ENCODE assay signal across 22 mouse cellular contexts in the genomic region with DNA sequence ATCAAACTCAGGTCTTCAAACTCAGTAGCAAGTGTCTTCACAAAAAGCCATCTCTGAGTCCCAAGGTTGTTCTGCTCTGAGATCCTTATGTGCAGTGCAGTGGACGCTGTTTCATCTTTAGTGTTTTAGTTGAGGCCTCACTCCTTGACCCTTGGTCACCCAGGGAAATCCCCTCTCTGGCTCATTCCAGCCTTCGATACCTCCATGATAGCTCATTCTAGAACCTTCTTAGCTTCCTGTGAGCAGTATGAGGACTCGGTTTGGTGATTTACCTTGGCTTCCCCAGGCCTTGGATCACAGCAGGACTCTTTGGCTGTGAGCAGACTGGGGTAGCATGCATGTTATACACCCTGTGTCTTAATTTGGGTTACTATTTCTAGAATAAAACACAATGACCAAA. TPM values are rescaled to one million over a fixed set of nuclear protein-coding genes. Genes with fewer than 3 reads are reported as not detected.
"Had no signal": no experiment of that assay in that cellular context is flagged by ENCODE, and none has a peak within 500 bp of the region (broad histone marks: within the 10 kb centered on the region; RNA-seq: fewer than 3 reads in every experiment).

No protein-coding gene starts in this region.

- H3K9ac ChIP-seq: embryonic facial prominence, embryonic 12.5 days; embryonic facial prominence, embryonic 13.5 days; embryonic facial prominence, embryonic 15.5 days; forebrain, embryonic 12.5 days; forebrain, embryonic 13.5 days; forebrain, embryonic 15.5 days; forebrain, postnatal 0 days had no signal

- H3K9me3 ChIP-seq: embryonic facial prominence, embryonic 10.5 days; embryonic facial prominence, embryonic 12.5 days; embryonic facial prominence, embryonic 13.5 days; embryonic facial prominence, embryonic 15.5 days; forebrain, embryonic 10.5 days; forebrain, embryonic 12.5 days; forebrain, embryonic 13.5 days; forebrain, embryonic 15.5 days; heart, embryonic 10.5 days had no signal

- H3K4me2 ChIP-seq: embryonic facial prominence, embryonic 12.5 days; embryonic facial prominence, embryonic 13.5 days; embryonic facial prominence, embryonic 15.5 days; forebrain, embryonic 12.5 days; forebrain, embryonic 13.5 days; forebrain, embryonic 15.5 days had no signal

- H3K4me3 ChIP-seq: embryonic facial prominence, embryonic 10.5 days; embryonic facial prominence, embryonic 12.5 days; embryonic facial prominence, embryonic 13.5 days; embryonic facial prominence, embryonic 15.5 days; erythroblast, embryonic 14.5 days; forebrain, embryonic 10.5 days; forebrain, embryonic 12.5 days; forebrain, embryonic 13.5 days; forebrain, embryonic 15.5 days; heart, adult 2 months; heart, embryonic 10.5 days had no signal

- DNase-seq: cerebellum, adult 9-10 months; cerebellum, adult 9-11 months; cerebellum, postnatal 10 days; cerebellum, postnatal 14 days; cerebellum, postnatal 36 days; embryo, embryonic 11 days; forebrain, postnatal 0 days; gastrocnemius, postnatal 10 days; gastrocnemius, postnatal 25 days; gastrocnemius, postnatal 36 days had no signal

- H3K27ac ChIP-seq: embryonic facial prominence, embryonic 10.5 days; embryonic facial prominence, embryonic 12.5 days; embryonic facial prominence, embryonic 13.5 days; embryonic facial prominence, embryonic 15.5 days; forebrain, embryonic 10.5 days; forebrain, embryonic 12.5 days; forebrain, embryonic 13.5 days; forebrain, embryonic 15.5 days; heart, embryonic 10.5 days had no signal

- H3K27me3 ChIP-seq: embryonic facial prominence, embryonic 12.5 days; embryonic facial prominence, embryonic 15.5 days; forebrain, embryonic 12.5 days; forebrain, embryonic 15.5 days had no signal

- H3K36me3 ChIP-seq: embryonic facial prominence, embryonic 10.5 days; embryonic facial prominence, embryonic 12.5 days; embryonic facial prominence, embryonic 13.5 days; embryonic facial prominence, embryonic 15.5 days; forebrain, embryonic 10.5 days; forebrain, embryonic 12.5 days; forebrain, embryonic 15.5 days; heart, embryonic 10.5 days had no signal

RNA-seq across cellular contexts. Expression of a gene that starts 1.6 kb away (rescaled TPM):
- total RNA-seq: granulocyte monocyte progenitor cell, adult 5-6 weeks had no signal
- polyA plus RNA-seq: erythroblast, embryonic 14.5 days had no signal
